Mouse (Mus musculus) embryo, embryonic 10 days (tissue): ENCODE results near the gene Mprip.
"Not testable (repeated sequence)": the region's sequence is repeated elsewhere in the genome, so short reads cannot be mapped to it uniquely, and the experiment has no call there.

Source experiments
- DNase-seq: peaks from one replicate; pipeline ENCODE4 v3.0.0-alpha.2; 2015; ENCODE audit warnings: low spot score

The Mprip gene

DNA sequence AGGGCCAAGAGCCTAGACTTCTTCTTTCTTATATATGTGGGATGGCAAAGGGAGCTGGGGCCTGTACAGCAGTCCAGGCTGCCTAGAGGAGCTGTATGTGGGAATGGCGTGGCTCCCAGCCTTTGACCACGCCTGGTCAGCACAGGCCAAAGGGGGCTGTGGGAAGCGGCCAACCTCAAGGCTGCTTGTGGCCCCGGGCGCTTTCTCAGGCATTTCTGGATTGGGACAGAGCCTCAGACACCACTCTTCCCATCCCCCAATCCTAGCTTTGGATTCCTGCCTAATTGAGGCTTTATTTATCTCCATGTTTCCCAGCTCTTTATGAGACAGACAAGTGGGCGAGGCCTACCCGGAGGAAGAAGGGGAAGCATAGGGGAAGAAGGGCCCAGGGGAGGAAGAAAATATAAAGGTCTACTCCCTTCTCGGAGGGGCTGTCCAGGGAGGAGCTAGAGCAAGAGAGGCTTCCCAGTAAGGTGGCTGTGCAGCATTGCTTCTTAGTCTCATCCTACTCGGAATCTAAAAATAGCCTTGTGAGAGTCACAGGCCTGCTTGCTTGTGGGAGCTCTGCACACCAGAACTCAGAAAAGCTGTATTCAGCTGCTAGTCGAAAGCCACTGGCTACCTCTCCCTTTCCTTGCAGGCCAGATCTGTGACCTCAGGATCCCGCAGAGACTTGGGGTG lies 47.0 kb downstream of the Mprip start:
- DNase-seq = peak; percentile 60

DNA sequence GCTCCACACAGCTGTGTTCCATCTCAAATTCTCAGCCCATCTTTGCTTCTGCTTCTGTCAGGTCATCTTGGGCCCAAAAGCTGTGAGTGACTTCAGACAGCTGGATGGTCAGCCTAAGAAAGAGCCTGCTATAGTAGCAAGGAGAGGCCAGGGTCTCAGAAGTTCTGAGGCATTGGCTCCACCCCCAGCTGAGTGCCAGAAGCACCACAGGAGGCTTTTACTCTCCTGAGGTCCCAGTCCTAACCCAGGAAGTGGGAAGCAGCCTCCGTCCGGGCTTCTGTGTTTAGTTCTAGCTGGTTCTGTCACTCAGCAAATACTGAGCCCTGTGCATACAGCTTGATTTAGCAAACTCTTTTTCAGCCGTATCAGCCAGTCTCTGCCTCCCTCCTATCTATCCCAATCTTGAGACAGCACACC lies 54.3 kb downstream of the Mprip start:
- no peak for DNase-seq

- DNase-seq = no peak
Measured at GRCm38 (mm10) chr11:59717801-59718291, 56.7 kb downstream of the Mprip start.

DNA sequence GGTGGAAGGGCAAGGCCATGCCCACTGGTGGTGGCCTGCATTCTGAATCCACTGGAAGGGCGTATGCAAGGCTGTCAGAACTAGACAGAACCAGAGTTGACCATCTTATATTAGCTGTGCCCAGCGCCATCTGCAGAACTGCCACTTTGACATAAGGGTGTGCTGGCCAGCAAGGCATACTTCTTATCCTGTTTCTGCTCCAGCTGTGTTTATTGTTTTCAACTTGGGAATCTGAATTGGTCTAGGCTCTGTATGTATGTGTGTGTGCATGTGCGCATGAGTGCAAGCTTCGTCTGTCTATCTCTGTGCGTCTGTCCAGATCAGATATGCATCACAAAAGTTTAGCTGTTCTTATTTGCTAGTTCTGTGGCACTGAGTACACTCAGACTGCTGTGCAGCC lies 58.1 kb downstream of the Mprip start:
- no peak for DNase-seq

- no peak for DNase-seq
Measured at GRCm38 (mm10) chr11:59721385-59721784, 60.3 kb downstream of the Mprip start.

DNA sequence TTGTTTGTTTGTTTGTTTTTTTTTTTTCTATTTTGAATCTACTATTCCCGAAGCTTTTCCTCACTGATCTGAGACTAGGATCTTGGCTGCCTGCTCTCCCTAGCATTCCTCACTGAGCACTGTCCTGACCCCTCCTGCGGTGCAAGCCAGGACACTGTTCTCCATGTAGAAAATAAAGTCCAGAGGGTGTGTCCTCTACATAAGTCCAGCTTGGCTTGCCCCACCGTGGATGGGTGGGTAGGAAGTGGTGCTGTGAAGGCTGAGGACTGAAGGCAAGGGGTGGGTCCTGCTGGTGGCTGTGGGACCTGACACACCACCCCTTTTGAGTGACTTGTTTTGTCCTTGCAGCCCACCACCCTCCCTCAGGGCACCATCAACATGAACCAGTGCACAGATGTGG lies 66.1 kb downstream of the Mprip start:
- no peak for DNase-seq

DNA sequence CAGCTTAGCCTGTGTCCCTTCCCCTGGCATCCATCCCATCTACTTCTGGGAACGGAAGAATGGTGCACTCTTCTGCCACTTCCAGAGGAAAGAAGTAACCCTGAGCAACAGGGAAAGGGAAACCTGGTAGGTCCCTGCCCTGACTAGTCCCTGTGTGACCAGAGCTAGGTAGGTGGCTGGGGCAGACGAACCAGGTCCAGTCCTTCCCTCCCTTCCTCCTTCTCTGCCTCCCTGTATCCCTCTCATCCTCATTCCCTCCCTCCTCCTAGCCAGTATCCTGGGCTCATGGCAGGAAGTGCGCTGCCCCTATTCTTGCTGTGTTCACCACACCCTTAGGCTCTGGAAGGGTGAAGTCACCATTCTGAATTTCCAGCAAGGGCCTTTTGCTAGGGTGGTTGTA lies 70.7 kb downstream of the Mprip start:
- DNase-seq = no peak

DNA sequence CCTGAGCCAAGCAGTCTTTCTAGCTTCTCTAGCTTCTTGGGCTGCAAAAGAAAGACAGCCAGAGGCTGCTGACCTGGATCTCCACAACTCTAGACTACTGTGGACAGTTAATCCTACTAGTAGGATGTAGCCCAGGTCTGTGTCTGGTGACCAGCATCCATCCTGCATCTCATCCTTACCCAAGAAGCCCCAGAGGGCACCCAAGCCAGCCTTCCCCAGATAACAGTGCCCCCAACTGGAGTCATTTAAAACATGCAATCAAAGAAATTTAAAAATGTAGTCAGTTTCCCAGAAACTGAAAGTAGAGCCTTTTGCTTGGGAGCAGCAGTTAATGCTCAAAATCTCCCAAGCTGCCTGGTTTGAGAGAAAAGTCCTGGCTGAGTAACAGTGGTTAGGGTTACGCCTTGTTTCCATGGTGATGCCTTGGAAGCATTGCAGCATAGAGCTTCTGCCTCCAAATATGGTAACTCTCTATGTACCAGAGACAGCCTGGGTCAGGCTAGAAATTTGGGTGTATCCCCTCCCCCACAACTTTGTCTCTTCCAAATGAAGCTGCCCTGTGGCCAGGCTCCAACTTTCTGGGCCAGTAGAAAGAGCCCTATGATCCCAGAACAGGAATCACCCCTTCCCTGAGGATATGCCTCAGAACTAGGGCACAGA lies 71.4 kb downstream of the Mprip start:
- peak; percentile 50 for DNase-seq

GRCm38 (mm10) chr11:59733600-59733999 lies 72.5 kb downstream of the Mprip start:
- DNase-seq = not testable (repeated sequence)

DNA sequence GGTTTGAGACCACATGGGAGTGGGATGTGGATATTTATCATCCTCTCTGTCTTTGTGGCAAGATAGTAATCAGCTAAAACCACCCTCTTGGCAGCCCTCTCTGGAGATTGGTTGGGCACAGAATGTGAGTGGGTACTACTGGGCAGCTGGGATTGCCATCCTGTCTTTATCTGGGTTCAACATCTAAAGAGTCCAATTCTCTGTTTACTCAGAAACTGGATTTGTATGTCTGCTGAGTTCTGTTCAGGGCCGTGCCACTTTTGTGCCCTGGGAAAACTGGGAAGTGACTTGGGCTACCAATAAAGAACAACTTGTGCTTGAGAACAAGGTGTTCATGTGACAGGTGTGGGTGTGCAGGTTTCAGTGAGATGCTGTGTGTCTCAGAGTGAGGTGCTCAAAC lies 73.2 kb downstream of the Mprip start:
- no peak for DNase-seq

- not testable (repeated sequence) for DNase-seq
Measured at GRCm38 (mm10) chr11:59735938-59736337, 74.8 kb downstream of the Mprip start.

GRCm38 (mm10) chr11:59737250-59737649 lies 76.1 kb downstream of the Mprip start:
- DNase-seq = no peak

GRCm38 (mm10) chr11:59739996-59740395 lies 78.9 kb downstream of the Mprip start:
- DNase-seq = no peak

- DNase-seq = no peak
Measured at GRCm38 (mm10) chr11:59741915-59742314, 80.8 kb downstream of the Mprip start.

DNA sequence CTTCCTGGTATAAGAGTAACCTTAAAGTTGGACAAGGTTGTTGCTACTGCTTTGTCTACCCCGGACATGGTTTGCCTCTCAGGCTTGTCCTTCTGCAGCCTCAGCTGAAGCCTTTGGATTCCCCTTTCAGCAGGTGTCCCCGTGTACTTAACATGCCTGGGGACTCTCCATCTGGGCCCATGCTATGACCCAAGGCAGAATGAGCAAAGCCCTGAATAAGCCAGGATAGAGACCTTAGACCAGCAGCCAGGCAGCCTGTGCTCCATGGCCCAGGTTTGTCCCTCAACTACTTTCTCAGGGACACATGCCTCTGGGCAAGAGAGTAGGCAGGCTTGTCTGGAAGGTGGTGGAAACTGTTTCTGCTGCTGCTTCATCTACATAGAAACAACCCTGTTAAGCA lies 82.2 kb downstream of the Mprip start:
- no peak for DNase-seq

GRCm38 (mm10) chr11:59743712-59744111 lies 82.6 kb downstream of the Mprip start:
- no peak for DNase-seq

GRCm38 (mm10) chr11:59744374-59744773 lies 83.3 kb downstream of the Mprip start:
- no peak for DNase-seq

GRCm38 (mm10) chr11:59745851-59746250 lies 84.7 kb downstream of the Mprip start:
- DNase-seq = no peak

DNA sequence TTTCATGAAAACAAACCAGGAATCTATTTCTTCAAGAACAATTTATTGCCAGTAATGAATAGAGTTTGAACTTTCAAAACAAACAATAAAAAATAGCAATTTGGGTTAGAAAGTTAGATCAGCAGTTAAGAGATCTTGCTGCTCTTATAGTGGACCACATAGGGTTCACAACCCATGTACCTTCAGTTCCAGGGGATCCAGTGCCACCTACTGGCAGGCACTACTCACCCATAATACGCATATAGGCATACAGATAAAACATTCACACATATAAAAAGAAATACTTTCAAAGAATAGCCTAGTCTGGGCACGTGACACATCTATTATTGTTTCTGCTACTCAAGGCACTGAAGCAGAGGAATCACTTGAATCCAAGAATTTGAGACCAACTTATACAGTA lies 85.5 kb downstream of the Mprip start:
- DNase-seq = peak; percentile 54

DNA sequence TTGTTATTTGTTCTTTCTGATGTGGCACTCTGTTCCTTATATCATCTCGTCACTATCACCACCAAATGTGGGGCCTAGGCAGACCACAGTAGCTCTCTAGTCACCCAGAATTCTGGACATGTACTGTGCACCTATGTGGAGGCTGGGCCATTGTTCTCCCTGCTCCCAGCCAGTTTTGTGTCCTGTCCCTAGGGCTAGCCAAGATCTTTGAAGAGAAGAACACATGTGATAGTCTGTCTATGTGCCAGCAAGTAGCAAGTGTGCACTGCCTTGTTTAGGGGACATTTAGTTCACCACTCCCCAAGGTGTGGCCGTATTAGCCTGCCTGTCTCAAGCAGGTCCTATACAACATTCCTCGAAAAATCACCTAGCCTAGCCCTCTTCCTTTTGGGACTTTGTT lies 87.9 kb downstream of the Mprip start:
- no peak for DNase-seq

- no peak for DNase-seq
Measured at GRCm38 (mm10) chr11:59754504-59754903, 93.4 kb downstream of the Mprip start.

DNA sequence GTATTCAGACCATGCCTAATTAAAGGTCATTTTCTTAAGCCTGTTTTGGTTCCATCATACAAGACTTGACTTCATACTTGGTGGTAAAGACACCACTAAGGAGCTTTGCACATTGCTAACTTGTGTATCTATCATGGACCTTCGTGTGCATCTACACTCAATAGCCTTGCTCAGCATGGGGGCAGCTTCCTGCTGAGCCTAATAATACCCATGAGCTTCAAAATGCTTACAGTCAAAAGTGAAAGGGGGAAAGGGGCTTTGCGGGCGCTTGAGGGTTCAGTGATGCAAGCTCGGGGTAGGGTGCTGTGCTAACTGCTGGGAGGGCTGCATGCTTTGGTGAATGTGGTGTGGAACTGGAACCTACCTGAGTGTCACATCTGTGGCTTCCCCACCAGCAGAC lies 95.2 kb downstream of the Mprip start:
- no peak for DNase-seq

- DNase-seq = no peak
Measured at GRCm38 (mm10) chr11:59758191-59758985, 97.3 kb downstream of the Mprip start.
